Mouse (Mus musculus) cerebellum, adult 18-20 months (tissue): Measurements from ENCODE around the gene Gm20547.
"Not testable (repeated sequence)": the region's sequence is repeated elsewhere in the genome, so short reads cannot be mapped to it uniquely, and the experiment has no call there.

Experiments used
- DNase-seq, 2 experiments: peaks; one replicate each; pipeline ENCODE4 v3.0.0; 2021

The Gm20547 gene

GRCm38 (mm10) chr17:34850517-34851125 is 31.2 kb downstream of the Gm20547 start:
- no peak for DNase-seq

GRCm38 (mm10) chr17:34849722-34850516 is 31.9 kb downstream of the Gm20547 start, which contains the start of the genes Skiv2l and Nelfe:
Skiv2l (minus strand) TSS chr17:34850210.
Nelfe (plus strand) TSS chr17:34850391.
- peak; percentile 98 for DNase-seq

GRCm38 (mm10) chr17:34847615-34848014 is 34.2 kb downstream of the Gm20547 start:
- DNase-seq = no peak

GRCm38 (mm10) chr17:34847192-34847591 is 34.6 kb downstream of the Gm20547 start:
- DNase-seq = no peak

GRCm38 (mm10) chr17:34844884-34845283 is 37.0 kb downstream of the Gm20547 start:
- DNase-seq = no peak

GRCm38 (mm10) chr17:34840736-34841307 is 41.0 kb downstream of the Gm20547 start:
- no peak for DNase-seq

GRCm38 (mm10) chr17:34838785-34839184 is 43.1 kb downstream of the Gm20547 start:
- no peak for DNase-seq

GRCm38 (mm10) chr17:34837464-34838324 is 44.1 kb downstream of the Gm20547 start:
- peak; percentile 30 to 34 for DNase-seq

- DNase-seq = peak; percentile 95 to 96
Observed at GRCm38 (mm10) chr17:34836856-34837221, 45.0 kb downstream of the Gm20547 start, which contains the start of the genes Stk19 and Dxo. Stk19 (minus strand) TSS chr17:34836945. Dxo (plus strand) TSS chr17:34837019.

- no peak for DNase-seq
Observed at GRCm38 (mm10) chr17:34836155-34836855, 45.5 kb downstream of the Gm20547 start.

GRCm38 (mm10) chr17:34830776-34831175 is 51.1 kb downstream of the Gm20547 start:
- DNase-seq = not testable (repeated sequence)

- DNase-seq = no peak
Observed at GRCm38 (mm10) chr17:34814818-34815370, 66.9 kb downstream of the Gm20547 start.

GRCm38 (mm10) chr17:34813747-34814146 is 68.1 kb downstream of the Gm20547 start:
- peak; percentile 24 to 59 for DNase-seq

GRCm38 (mm10) chr17:34811275-34811674 is 70.6 kb downstream of the Gm20547 start:
- DNase-seq = no peak

- DNase-seq = not testable (repeated sequence)
Observed at GRCm38 (mm10) chr17:34810811-34811210, 71.0 kb downstream of the Gm20547 start.

GRCm38 (mm10) chr17:34810411-34810810 is 71.4 kb downstream of the Gm20547 start:
- not testable (repeated sequence) for DNase-seq

- no peak for DNase-seq
Observed at GRCm38 (mm10) chr17:34808599-34809205, 73.1 kb downstream of the Gm20547 start.

GRCm38 (mm10) chr17:34807176-34807575 is 74.7 kb downstream of the Gm20547 start:
- DNase-seq = no peak
